Comparison of ENCODE assay signal across 14 mouse cellular contexts in genomic region chr9:67774201-67774600, GRCm38 (mm10). TPM values are rescaled to one million over a fixed set of nuclear protein-coding genes. Genes with fewer than 3 reads are reported as not detected.
"Had no signal": no experiment of that assay in that cellular context is flagged by ENCODE, and none has a peak within 500 bp of the region (broad histone marks: within the 10 kb centered on the region; RNA-seq: fewer than 3 reads in every experiment).

No protein-coding gene starts in this region.

- H3K4me2 ChIP-seq: limb, embryonic 13.5 days; midbrain, embryonic 12.5 days had no signal

- ATAC-seq: midbrain, embryonic 16.5 days had no signal

- H3K4me1 ChIP-seq: midbrain, embryonic 12.5 days had no signal

- H3K27ac ChIP-seq: limb, embryonic 13.5 days; liver, embryonic 14.5 days; macrophage; midbrain, embryonic 12.5 days had no signal

- H3K4me3 ChIP-seq: limb, embryonic 13.5 days; midbrain, embryonic 12.5 days had no signal

- H3K27me3 ChIP-seq: limb, embryonic 13.5 days had no signal

- H3K36me3 ChIP-seq: limb, embryonic 13.5 days; midbrain, embryonic 12.5 days had no signal

- H3K9me3 ChIP-seq: limb, embryonic 13.5 days; midbrain, embryonic 12.5 days had no signal

- DNase-seq: kidney, adult 18-20 months; kidney, postnatal 10 days; kidney, postnatal 4 days; left cerebral cortex, postnatal 4 days; thymus, adult 2 months; thymus, postnatal 25 days had no signal

- H3K9ac ChIP-seq: limb, embryonic 13.5 days; liver, embryonic 14.5 days; midbrain, embryonic 12.5 days had no signal

RNA-seq across cellular contexts. Expression of gene C2cd4b, which starts 15.0 kb away (rescaled TPM):
- total RNA-seq: liver, adult 2 months; megakaryocyte-erythroid progenitor cell, adult 5-6 weeks had no signal
- polyA plus RNA-seq: liver, adult 2 months; liver, embryonic 14.5 days; macrophage; urinary bladder, adult 2 months had no signal

RNA-seq across cellular contexts. Expression of gene C2cd4a, which starts 57.9 kb away (rescaled TPM):
- total RNA-seq: left cerebral cortex, postnatal 4 days; liver, adult 2 months; megakaryocyte-erythroid progenitor cell, adult 5-6 weeks had no signal
- polyA plus RNA-seq: macrophage had no signal
